Mouse (Mus musculus) lung, postnatal 25 days (tissue): ENCODE data around the gene Dlx5.

Experiments
- DNase-seq: peaks from one replicate; pipeline ENCODE4 v3.0.0; 2022; ENCODE audit warnings: low spot score

Dlx5 gene

DNA sequence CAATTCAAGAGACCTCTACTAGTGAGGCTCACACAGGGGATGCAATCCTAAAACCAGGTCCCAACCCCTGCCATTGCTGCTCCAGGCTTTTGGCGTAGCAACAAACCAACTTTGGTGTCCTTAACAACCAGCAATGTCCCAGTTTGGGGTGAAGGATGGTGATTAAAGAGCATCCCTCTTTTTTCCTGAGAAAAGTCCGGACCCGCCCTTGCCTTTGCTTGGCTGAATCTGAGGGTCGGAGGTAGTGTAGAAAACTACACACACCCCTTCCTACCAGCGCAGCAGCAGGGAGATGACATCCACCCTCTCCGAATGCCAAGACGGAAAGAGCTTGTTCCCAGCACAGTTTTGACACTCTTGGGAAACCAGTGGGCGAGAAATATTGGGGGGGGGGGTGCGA lies 6.2 kb downstream of the Dlx5 start:
- no peak for DNase-seq

DNA sequence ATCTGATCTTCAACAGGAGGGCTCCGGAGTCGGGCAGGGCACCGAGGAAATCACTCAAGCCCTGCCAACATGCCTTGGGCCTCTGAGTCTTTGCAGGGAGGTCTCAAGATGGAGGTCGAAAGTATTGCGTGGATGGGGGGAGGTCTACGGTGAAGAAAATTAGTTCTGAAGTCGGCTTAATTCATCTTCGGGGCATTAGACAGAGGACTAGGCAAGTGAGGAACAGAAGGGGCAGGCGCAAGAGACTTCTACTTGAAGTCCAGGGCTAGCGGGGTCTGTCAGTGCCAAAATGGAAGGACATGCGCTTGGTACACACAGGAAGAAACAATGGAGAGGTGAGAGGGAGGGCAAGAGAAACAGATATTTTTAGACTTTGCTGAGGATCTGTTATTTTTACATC lies 6.7 kb downstream of the Dlx5 start:
- no peak for DNase-seq

DNA sequence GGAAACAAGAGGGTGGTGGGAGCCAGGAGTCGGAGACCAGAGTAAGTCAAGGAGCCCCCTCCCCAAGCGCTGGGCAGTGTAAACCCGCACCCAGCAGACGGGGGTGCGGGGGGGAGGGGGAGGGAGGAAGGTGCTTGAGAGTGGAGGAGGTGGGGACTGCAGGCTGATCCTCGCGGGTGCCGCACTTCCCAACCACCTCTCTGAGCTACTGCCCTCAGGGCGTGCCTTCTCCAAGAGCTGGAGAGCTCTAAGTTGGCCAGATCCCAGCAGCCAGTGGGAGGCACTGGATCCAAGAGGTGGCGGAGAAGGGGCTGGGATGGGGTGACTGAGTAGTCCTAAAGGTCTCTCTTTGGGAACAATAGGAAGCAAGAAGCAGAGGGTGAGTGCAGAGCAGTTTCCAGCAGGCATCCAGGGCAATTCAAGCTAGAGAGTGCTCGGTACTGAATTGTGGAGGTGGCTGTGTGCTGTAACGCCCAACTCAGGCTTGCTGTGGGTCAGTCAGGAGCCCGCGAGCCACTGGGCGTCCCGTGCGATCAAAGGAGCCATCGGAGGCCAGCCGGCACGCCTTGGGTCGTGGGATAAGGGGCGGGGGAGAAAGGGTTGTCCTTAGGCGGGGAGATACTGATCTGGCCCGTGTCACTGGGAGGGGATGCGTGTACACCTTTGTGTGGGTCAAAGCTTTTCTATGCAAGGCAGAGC lies 7.7 kb downstream of the Dlx5 start:
- DNase-seq: no peak

DNA sequence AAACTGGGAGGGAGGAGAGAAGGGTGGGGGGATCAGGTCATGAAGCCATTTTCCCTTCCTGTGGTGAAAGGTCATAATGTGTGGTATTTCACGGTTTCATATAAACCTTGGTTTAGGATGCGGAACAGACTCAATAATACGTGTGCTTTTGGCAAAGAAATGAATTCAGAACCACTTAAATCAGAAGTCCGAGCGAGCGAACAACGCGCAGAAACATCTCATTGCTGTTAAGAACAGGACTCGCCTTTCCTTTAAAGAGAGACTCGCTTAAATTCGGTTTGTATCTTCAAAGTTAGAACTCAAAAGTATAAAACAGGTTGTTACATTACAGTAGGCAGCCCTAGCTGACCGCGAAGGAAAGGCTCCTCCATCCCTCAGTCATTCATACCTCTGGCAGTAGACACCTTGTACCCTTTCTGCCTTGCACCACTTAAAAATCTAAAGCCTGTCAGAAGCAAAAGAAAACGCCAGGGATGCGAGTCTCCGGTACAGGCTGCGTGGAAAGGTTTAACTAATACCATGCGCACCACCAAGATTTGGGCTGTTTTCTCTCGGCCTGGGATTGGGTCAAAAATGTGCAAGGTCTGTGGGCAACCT lies 8.3 kb downstream of the Dlx5 start:
- no peak for DNase-seq

DNA sequence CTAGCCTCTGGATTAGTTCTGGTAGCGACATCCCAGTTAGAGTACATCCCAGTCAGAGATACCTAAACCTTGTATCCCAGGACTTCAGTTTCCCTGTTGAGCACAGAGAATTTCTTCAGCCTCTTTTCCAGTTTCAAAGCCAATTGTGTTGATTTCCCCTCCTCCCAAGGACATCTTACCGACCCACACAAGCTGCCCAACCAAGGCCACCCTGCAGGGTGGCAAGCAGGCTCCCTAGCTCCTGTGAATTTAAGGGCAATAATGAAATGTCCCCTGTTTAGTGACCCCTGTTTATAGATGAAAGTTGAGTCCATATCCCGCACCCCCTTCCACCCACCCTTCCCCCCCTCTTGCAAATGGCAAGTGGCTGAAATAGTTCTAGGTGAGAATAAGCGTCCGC lies 9.0 kb downstream of the Dlx5 start:
- DNase-seq: no peak

DNA sequence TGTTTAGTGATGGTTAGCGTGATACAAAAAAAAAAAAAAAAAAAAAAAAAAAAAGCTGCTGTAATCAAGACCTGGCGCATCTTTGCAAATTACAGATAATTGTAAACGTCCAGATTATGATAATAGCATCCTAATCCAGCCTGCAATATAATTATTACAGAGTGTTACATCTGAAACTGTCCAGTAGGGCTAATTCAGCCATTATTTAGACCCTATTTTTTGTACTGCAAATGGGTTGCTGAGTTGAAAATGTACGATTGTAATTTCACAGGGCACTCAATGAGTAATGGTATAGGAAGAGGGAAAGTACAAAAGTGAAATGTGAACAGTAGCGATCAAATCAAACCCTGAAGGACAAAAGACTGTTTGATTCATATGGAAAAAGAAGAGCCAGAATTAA lies 10.2 kb downstream of the Dlx5 start:
- no peak for DNase-seq

DNA sequence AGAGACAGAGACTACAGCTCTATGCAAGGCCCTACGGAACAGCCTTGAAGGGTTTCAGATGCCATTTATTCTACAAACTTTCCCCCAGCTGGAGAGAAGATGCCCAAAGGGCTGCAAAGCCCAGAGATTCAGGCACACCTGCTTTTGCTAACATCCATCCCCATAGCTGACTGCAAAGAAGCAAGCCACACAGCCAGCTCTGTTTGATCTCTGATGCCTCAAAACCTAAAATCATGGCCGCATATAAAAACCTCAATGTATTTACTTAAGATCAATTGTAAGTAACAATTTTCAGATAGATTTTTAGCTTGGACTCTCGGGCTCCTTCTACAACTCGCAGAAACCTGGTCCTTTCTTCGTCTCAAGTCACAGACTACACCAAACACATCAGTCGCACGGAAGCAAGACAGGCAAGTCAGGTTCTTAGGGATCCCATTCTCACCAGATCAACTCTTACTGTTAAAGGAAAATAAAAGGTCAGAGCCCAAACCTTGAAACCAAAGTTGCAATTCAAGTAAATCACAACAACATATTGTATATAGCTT lies 10.9 kb downstream of the Dlx5 start:
- DNase-seq: no peak

DNA sequence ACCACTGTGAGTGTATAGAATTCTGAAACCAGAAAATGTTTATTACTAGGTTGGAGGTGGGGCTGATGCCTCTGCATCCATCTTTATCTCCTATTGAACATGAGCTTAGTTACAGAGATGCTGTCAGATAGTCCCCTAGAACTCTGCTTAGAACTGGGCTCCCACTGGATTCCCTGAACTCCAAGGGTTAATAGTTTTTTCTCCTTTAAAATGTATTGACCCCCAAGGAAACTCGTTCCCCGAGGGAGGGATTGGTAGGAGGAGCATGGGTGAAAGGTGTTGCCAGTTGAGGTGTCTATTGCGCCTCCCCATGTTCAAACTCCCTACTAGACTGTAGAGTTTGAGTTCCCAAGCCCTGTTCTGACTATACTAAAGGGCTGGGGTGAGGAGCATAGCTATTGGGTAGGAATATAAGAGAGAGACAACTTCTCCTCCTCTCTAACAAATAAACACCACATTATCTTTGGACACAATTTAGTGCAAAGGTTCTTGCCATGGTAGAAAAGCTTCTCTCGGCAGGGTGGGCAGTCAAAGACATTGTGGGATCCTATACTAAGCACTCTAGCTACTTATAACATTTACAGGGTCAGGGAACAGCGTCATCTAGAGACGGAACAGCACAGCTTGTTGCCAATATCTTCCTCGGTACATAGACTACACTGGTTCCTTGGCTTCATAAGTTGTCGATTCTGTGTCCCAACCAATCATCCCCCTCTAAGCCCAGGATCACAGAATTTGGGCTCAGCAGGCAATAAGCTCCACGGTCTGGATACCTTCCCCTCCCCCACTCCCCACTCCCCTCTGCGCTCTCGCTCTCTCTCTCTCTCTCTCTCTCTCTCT lies 11.7 kb downstream of the Dlx5 start:
- no peak for DNase-seq

DNA sequence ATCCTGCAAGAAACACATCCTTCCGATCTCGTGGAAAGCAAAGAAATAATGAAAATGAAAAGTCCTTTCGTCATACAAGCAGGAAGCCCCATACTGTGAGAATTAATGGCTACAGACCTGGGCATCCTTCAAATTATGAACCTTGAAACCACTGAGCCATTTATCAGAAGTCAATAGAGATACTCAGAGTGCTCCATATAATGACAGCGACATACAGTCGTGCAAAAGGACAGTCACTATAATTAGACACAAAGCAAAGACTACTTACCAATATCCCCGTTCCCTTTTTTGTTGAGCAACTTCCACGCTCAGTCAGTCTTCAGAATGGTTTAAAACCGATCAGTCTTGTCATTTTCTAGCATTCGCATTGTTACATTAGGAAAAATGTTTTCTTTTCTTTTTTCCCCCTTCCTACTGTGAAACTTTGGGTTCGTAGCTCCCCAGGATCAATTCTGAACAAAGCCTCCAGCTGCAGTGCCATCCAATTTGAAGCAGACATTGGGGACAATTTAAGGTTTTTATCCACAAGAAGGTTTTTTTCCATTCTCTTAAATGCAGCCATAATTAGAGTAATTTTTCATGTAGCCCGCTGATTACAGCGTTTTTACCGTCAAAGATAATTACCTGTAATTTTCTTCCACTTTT lies 12.7 kb downstream of the Dlx5 start:
- no peak for DNase-seq

DNA sequence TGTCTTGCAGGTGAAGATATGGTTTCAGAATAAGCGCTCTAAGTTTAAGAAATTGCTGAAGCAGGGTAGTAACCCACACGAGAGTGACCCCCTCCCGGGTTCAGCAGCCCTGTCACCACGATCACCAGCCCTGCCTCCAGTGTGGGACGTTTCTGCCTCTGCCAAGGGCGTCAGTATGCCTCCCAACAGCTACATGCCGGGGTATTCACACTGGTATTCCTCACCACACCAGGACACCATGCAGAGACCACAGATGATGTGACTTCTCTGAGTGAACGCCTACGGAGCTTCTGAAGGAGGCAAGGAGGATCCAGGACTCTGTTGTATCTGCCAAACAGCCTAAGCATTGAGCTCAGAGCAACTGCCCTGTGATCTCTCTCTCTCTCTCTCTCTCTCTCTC lies 14.9 kb downstream of the Dlx5 start:
- DNase-seq: no peak

DNA sequence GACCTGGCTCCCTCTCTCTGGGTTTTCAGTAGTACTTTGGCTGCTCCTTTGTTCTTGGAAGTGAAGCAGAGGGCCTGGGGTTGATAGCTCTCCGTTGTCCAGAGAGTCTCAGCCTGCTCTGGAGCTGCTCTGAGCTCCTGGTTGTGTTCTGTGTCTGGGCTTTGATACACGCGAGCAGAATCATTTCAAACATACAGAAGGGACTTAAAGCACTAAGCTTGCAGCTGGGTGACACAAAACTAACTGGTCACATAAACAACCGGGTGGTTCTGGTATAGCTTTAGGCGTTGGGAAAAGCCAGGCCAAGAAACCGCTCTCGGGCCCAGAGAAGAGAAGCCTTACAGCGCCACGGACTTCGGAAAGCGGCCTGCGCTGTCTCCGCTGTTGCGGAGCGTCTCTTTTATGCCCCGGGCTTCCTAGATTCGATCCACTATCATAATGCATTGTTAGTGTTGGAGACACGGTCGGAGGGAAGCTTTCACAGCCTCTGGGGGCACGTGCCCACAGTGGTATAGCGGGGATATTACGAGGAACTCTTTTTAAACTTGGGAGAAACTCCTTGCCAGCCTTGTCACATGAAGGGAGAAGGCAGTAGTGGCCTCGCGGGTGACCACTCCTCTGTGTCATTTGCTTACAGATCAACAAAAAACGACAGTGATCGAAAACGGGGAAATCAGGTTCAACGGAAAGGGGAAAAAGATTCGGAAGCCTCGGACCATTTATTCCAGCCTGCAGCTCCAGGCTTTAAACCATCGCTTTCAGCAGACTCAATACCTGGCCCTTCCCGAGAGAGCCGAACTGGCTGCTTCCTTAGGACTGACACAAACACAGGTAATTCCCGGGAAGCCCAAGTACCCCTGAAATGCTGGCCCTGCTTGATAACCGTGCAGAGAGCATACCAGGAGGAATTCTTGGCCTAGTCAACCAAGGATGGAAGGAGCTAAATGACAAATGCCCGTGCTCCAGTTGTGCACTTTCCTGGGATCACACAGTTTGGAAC lies 17.1 kb downstream of the Dlx5 start:
- DNase-seq: no peak

DNA sequence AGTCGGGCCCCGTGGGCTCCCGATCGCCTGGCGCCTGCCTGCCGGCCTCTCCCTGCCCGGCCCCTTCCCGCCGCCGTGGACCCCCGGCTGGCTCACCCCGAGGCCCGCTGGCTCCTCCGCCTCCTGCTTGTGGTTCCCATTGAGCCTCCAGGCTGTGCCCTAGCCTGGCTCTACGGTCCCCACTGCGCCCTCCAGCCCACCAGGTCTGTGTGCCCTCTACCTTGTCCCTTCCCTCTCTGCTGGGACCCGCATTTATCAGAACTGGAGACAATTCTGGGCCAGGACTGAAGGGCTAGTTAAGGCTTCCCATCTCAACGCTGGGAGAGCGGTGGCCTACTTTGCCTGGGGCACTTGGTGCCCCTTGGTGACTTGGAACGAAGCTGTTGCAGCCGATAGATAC lies 17.9 kb downstream of the Dlx5 start:
- no peak for DNase-seq

DNA sequence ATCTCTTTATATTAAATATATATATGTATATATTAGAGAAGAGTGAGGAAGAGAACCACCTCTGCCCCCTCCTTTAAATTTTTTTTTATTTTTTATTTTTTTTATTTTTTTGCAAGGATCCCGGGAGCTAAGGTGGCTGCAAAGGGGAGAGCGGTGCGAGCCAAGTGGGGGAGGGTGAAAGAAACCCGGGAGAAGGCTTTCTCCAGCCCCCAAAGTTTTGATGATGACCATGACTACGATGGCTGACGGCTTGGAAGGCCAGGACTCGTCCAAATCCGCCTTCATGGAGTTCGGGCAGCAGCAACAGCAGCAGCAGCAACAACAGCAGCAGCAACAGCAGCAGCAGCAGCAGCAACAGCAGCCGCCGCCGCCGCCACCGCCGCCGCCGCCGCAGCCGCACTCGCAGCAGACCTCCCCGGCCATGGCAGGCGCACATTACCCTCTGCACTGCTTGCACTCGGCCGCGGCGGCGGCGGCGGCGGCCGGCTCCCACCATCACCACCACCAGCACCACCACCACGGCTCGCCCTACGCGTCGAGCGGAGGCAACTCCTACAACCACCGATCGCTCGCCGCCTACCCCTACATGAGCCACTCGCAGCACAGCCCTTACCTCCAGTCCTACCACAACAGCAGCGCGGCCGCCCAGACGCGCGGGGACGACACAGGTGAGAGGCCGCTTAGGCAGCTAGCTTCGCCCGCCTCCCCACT lies 18.6 kb downstream of the Dlx5 start, which contains the start of gene Dlx6:
TSS of gene Dlx6 (plus strand) at position 175 of the 711 bp plus-strand sequence.
- DNase-seq: no peak

DNA sequence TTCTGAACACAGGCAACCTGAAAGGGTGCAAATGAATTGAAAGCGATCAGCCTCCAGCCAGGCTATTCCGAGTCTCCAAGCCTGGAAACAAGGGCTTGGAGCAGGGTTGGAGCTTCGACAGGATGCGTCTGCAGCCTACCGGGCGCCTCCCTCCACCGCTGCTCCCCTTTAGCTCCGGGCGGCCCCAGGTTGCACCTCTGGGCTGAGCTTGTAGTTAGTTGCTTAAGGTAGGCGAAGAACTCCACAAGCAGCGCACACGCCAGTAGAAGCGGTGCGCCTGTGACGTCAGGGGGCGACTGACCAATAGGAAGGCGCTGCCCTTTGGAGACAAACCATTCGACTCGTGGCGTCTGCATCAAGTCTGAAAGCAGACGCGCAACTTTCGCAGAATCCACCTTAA lies 19.3 kb downstream of the Dlx5 start:
- DNase-seq: no peak

DNA sequence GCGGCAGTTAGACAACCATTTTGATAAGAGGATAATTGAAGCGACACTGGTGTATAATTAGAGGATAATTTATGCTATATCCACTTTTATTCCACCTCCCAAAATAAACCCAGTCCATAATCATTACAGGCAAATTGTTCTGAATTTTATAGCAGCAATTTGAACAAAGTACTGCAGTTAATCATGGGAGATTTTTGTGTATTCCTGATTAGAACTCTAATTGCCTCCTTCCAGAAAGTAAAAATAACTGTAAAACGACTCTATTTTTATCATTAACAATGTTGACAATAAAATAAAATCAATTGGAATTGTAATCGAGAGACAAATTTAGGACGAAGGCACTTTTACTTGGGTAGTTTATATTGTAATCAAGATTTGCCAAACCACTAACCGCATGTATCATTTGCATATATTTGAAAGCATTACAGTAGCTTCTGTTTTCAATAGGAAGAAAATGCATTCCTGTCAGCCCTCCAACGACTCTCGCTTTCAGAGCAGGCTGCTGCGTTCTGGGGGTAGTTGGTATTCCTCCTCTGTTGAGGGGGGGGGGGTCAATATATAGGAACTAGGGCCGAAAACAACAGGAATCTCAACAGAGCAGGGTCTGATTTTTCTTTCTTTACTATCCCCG lies 20.0 kb downstream of the Dlx5 start:
- DNase-seq: no peak

DNA sequence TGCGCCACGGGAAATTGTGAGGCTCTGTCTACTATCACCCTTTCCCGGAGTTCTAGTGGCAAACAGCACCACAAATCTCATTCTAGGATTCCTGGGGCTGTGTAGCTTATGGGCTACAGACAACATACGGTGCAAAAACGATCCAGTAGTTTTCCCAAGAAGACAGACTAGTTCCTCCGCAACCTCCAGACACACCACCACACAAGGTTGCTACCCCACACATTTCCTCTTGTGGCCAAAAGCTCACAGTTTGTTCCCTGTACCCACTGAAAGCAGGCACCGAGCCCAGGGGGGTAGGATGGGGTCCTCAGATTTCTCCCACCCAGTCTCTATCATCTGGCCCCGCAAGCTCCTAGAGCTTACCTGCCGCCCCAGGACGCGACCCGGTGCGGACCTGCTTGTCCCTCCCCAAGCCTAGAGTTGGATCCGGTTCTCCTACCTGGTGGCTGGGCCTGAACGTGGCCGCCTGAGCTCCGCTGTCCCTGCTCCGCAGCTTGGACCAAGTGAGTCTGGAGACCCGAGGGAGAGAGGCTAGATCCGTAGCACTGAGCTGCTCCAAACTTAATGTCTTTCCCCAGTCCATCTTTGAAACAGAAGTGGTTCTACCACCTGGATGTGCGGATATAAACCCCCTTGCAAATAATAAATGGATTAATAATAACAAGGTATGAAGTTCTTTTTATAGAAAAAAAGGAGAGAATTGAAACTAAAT lies 20.6 kb downstream of the Dlx5 start:
- no peak for DNase-seq

DNA sequence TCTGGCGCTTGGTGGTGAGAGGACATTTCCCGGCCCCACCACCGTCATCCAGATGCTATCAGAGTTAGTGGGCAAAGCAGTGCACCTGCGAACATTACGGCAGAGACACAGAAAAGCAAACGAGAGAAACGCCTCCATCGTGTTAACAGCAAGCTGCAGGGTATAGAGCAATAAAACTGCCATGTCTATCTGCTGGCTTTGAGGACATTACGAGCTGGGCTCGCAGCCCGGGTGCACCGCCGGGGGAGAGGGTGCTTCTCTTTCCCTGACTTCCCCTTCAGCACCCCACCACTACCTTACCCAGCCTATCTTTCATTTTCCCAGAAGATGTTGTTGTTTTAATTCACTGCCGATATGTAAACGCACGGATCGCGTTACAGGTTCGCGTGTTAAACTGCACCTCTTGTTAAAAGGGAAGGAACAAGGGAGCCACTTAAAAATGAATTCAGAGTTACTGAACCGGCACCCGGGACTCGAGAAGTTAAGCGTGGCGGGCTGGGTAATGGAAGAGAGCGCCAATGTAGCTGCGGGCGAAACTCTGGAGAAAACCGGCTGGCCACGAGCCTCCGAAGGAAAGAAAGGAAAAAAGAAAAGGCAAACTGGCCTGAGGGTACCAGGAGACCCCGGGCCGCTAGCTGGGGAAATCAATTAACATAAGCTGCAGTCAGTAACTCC lies 21.3 kb downstream of the Dlx5 start:
- DNase-seq: no peak

DNA sequence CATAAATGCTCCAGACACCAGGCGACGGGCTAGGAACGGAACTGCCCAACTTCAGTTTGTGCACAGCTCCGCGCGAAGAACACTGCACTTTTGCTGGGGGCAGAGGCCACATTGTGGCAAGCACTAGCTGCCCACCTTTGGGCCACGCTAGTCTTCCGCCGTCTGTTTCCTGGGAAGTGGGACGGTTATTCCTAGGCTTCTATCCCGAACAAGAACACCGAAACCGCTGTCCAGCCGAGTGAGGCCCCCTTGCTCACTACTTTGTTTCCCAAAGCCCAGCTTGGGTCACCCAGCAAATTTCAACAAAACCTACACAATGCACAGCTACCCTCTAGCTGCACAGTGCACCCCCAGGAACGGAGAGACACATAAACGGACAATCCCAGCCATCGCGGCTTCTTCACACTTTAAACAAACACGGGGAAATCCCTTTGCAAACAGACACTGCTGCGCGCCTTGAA lies 21.9 kb downstream of the Dlx5 start:
- DNase-seq: no peak
